Mouse (Mus musculus): ENCODE data around the gene Pdcd6ip. TPM values are rescaled to one million over a fixed set of nuclear protein-coding genes. Genes with fewer than 3 reads are reported as not detected.
"Not testable (repeated sequence)": the region's sequence is repeated elsewhere in the genome, so short reads cannot be mapped to it uniquely, and the experiment has no call there.

Pdcd6ip gene
- polyA plus RNA-seq, 1 experiment from 2014 or later = 59.9 TPM

- Histone ChIP-seq H3K4me1 (no peaks in the 10 kb centered on the region), H3K9me3 (no peaks in the 10 kb centered on the region), H3K36me3 (replicated peaks) (peaks cover 90% of the 10 kb centered on the region), H3K27ac (replicated peaks) (no peak overlapping the region), H3K4me3 (no peak overlapping the region), H3K27me3 (replicated peaks; ENCODE audit: low read depth, poor library complexity, severe bottlenecking) (no peaks in the 10 kb centered on the region)
- DNase-seq (ENCODE audit: low spot score) = no peak
- 95% methylated on average over 5 of the region's 5 CpGs for WGBS
These were observed 35.7 kb downstream of the Pdcd6ip start for GRCm38 (mm10) chr9:113672352-113672751.

- Histone ChIP-seq H3K36me3 (replicated peaks) (peaks cover 90% of the 10 kb centered on the region), H3K27me3 (replicated peaks; ENCODE audit: low read depth, poor library complexity, severe bottlenecking) (no peaks in the 10 kb centered on the region), H3K27ac (replicated peaks) (no peak overlapping the region), H3K4me3 (no peak overlapping the region), H3K4me1 (no peaks in the 10 kb centered on the region), H3K9me3 (no peaks in the 10 kb centered on the region)
- no peak for DNase-seq (ENCODE audit: low spot score)
- 88% methylated on average over 1 of the region's 1 CpGs for WGBS
These were observed 37.3 kb downstream of the Pdcd6ip start for GRCm38 (mm10) chr9:113670857-113671106.

GRCm38 (mm10) chr9:113670105-113670856 is 37.8 kb downstream of the Pdcd6ip start:
- H3K27ac ChIP-seq (replicated peaks) = no peak overlapping the region
- H3K9me3 ChIP-seq = no peaks in the 10 kb centered on the region
- no peak overlapping the region for H3K4me3 ChIP-seq
- 87% methylated on average over 7 of the region's 7 CpGs for WGBS
- no peaks in the 10 kb centered on the region for H3K27me3 ChIP-seq (replicated peaks; ENCODE audit: low read depth, poor library complexity, severe bottlenecking)
- H3K4me1 ChIP-seq = no peaks in the 10 kb centered on the region
- peaks cover 91% of the 10 kb centered on the region for H3K36me3 ChIP-seq (replicated peaks)
- peak; percentile 25 for DNase-seq (ENCODE audit: low spot score)

GRCm38 (mm10) chr9:113663476-113663875 is 44.6 kb downstream of the Pdcd6ip start:
- H3K36me3 ChIP-seq (replicated peaks) = peaks cover 97% of the 10 kb centered on the region
- no peaks in the 10 kb centered on the region for H3K4me1 ChIP-seq
- H3K9me3 ChIP-seq = no peaks in the 10 kb centered on the region
- WGBS = 91% methylated on average over 4 of the region's 4 CpGs
- DNase-seq (ENCODE audit: low spot score) = no peak
- H3K27ac ChIP-seq (replicated peaks) = no peak overlapping the region
- H3K27me3 ChIP-seq (replicated peaks; ENCODE audit: low read depth, poor library complexity, severe bottlenecking) = no peaks in the 10 kb centered on the region
- no peak overlapping the region for H3K4me3 ChIP-seq

GRCm38 (mm10) chr9:113657837-113658236 is 50.2 kb downstream of the Pdcd6ip start:
- no peak overlapping the region for H3K27ac ChIP-seq (replicated peaks)
- peaks cover 96% of the 10 kb centered on the region for H3K36me3 ChIP-seq (replicated peaks)
- H3K4me1 ChIP-seq = no peaks in the 10 kb centered on the region
- no peak overlapping the region for H3K4me3 ChIP-seq
- H3K27me3 ChIP-seq (replicated peaks; ENCODE audit: low read depth, poor library complexity, severe bottlenecking) = no peaks in the 10 kb centered on the region
- DNase-seq (ENCODE audit: low spot score) = no peak
- no peaks in the 10 kb centered on the region for H3K9me3 ChIP-seq
- WGBS = 95% methylated on average over 1 of the region's 1 CpGs

- no peaks in the 10 kb centered on the region for H3K27me3 ChIP-seq (replicated peaks; ENCODE audit: low read depth, poor library complexity, severe bottlenecking)
- no peaks in the 10 kb centered on the region for H3K4me1 ChIP-seq
- H3K27ac ChIP-seq (replicated peaks) = no peak overlapping the region
- WGBS = 79% methylated on average over 8 of the region's 8 CpGs
- peak; percentile 42 for DNase-seq (ENCODE audit: low spot score)
- no peaks in the 10 kb centered on the region for H3K9me3 ChIP-seq
- H3K4me3 ChIP-seq = no peak overlapping the region
- peaks cover 61% of the 10 kb centered on the region for H3K36me3 ChIP-seq (replicated peaks)
These were observed 54.5 kb downstream of the Pdcd6ip start for GRCm38 (mm10) chr9:113653571-113653970.

- H3K9me3 ChIP-seq = no peaks in the 10 kb centered on the region
- peaks cover 33% of the 10 kb centered on the region for H3K36me3 ChIP-seq (replicated peaks)
- H3K4me3 ChIP-seq = no peak overlapping the region
- peaks cover under 1% of the 10 kb centered on the region; the same call in 1 of the 2 replicates for H3K4me1 ChIP-seq
- H3K27ac ChIP-seq (replicated peaks) = no peak overlapping the region
- WGBS = 91% methylated on average over 8 of the region's 8 CpGs
- no peak for DNase-seq (ENCODE audit: low spot score)
- H3K27me3 ChIP-seq (replicated peaks; ENCODE audit: low read depth, poor library complexity, severe bottlenecking) = no peaks in the 10 kb centered on the region
These were observed 57.3 kb downstream of the Pdcd6ip start for GRCm38 (mm10) chr9:113650787-113651186.

GRCm38 (mm10) chr9:113649211-113649610 is 58.8 kb downstream of the Pdcd6ip start:
- H3K27ac ChIP-seq (replicated peaks); H3K4me1 ChIP-seq; H3K4me3 ChIP-seq; DNase-seq (ENCODE audit: low spot score); H3K9me3 ChIP-seq; H3K27me3 ChIP-seq (replicated peaks; ENCODE audit: low read depth, poor library complexity, severe bottlenecking): not testable (repeated sequence)
- 84% methylated on average over 8 of the region's 8 CpGs for WGBS
- peaks cover 19% of the 10 kb centered on the region for H3K36me3 ChIP-seq (replicated peaks)

- Histone ChIP-seq H3K4me1 (peaks cover 10% of the 10 kb centered on the region), H3K27me3 (replicated peaks; ENCODE audit: low read depth, poor library complexity, severe bottlenecking) (no peaks in the 10 kb centered on the region), H3K36me3 (replicated peaks) (no peaks in the 10 kb centered on the region), H3K9me3 (no peaks in the 10 kb centered on the region), H3K27ac (replicated peaks) (no peak overlapping the region), H3K4me3 (no peak overlapping the region)
- WGBS = 41% methylated on average over 5 of the region's 5 CpGs
- DNase-seq (ENCODE audit: low spot score) = no peak
These were observed 62.3 kb downstream of the Pdcd6ip start for GRCm38 (mm10) chr9:113645837-113646169.

GRCm38 (mm10) chr9:113645153-113645836 is 62.8 kb downstream of the Pdcd6ip start:
- WGBS = 27% methylated on average over 11 of the region's 11 CpGs
- Histone ChIP-seq H3K27ac (replicated peaks) (no peak overlapping the region), H3K4me1 (peaks cover 10% of the 10 kb centered on the region), H3K27me3 (replicated peaks; ENCODE audit: low read depth, poor library complexity, severe bottlenecking) (no peaks in the 10 kb centered on the region), H3K9me3 (no peaks in the 10 kb centered on the region), H3K4me3 (no peak overlapping the region), H3K36me3 (replicated peaks) (no peaks in the 10 kb centered on the region)
- DNase-seq (ENCODE audit: low spot score) = peak; percentile 71

- Histone ChIP-seq H3K4me1 (peaks cover 10% of the 10 kb centered on the region), H3K36me3 (replicated peaks) (no peaks in the 10 kb centered on the region), H3K27ac (replicated peaks) (no peak overlapping the region), H3K9me3 (no peaks in the 10 kb centered on the region), H3K27me3 (replicated peaks; ENCODE audit: low read depth, poor library complexity, severe bottlenecking) (no peaks in the 10 kb centered on the region), H3K4me3 (no peak overlapping the region)
- WGBS = 63% methylated on average over 5 of the region's 5 CpGs
- DNase-seq (ENCODE audit: low spot score) = no peak
These were observed 63.4 kb downstream of the Pdcd6ip start for GRCm38 (mm10) chr9:113644701-113645100.

- 88% methylated on average over 3 of the region's 3 CpGs for WGBS
- Histone ChIP-seq H3K9me3 (no peaks in the 10 kb centered on the region), H3K36me3 (replicated peaks) (no peaks in the 10 kb centered on the region), H3K27ac (replicated peaks) (no peak overlapping the region), H3K27me3 (replicated peaks; ENCODE audit: low read depth, poor library complexity, severe bottlenecking) (no peaks in the 10 kb centered on the region), H3K4me3 (no peak overlapping the region), H3K4me1 (peaks cover 10% of the 10 kb centered on the region)
- DNase-seq (ENCODE audit: low spot score) = no peak
These were observed 64.0 kb downstream of the Pdcd6ip start for GRCm38 (mm10) chr9:113644076-113644475.

GRCm38 (mm10) chr9:113643669-113644068 is 64.4 kb downstream of the Pdcd6ip start:
- Histone ChIP-seq H3K9me3 (no peaks in the 10 kb centered on the region), H3K27ac (replicated peaks) (no peak overlapping the region), H3K27me3 (replicated peaks; ENCODE audit: low read depth, poor library complexity, severe bottlenecking) (no peaks in the 10 kb centered on the region), H3K4me1 (peaks cover 10% of the 10 kb centered on the region), H3K4me3 (no peak overlapping the region), H3K36me3 (replicated peaks) (no peaks in the 10 kb centered on the region)
- WGBS = 84% methylated on average over 14 of the region's 15 CpGs
- no peak for DNase-seq (ENCODE audit: low spot score)
